Mouse (Mus musculus) limb, embryonic 14.5 days (tissue): Measurements from ENCODE around the gene Nrxn3. TPM values are rescaled to one million over a fixed set of nuclear protein-coding genes. Genes with fewer than 3 reads are reported as not detected.

Experiments
- ATAC-seq: fragments of 200-750 bp; cut with Nextera tagmentation; 2 replicates; pipeline ENCODE4 v1.8.0; 2017; ENCODE audit warnings: low read depth, moderate number of reproducible peaks, moderate TSS enrichment; ENCODE audit not compliant: low FRiP score
- DNase-seq: peaks from one replicate; pipeline ENCODE4 v3.0.0-alpha.2; 2015; ENCODE audit warnings: low spot score
- H3K27ac ChIP-seq: fragments of 300-500 bp; sonication (generic); replicated peaks from 2 replicates; pipeline ENCODE4 v1.5.1; 2014; ENCODE audit warnings: low read depth, mild to moderate bottlenecking, low read length, moderate library complexity, mixed read lengths
- H3K27me3 ChIP-seq: fragments of 300-500 bp; sonication (generic); 2 replicates; pipeline ENCODE4 v1.6.1; 2014; ENCODE audit warnings: low read length, mixed read lengths; ENCODE audit not compliant: control insufficient read depth, insufficient read depth
- H3K36me3 ChIP-seq: fragments of 300-500 bp; sonication (generic); 2 replicates; pipeline ENCODE4 v1.6.1; 2014; ENCODE audit warnings: mild to moderate bottlenecking, low read length, moderate library complexity, mixed read lengths; ENCODE audit not compliant: control insufficient read depth, insufficient read depth
- H3K4me1 ChIP-seq: fragments of 300-500 bp; sonication (generic); 2 replicates; pipeline ENCODE4 v1.6.1; 2014; ENCODE audit warnings: antibody characterized with exemption, low read length, mixed read lengths; ENCODE audit not compliant: control insufficient read depth, insufficient read depth
- H3K4me2 ChIP-seq: fragments of 300-500 bp; sonication (generic); replicated peaks from 2 replicates; pipeline ENCODE4 v1.6.1; 2014; ENCODE audit warnings: low read depth, mild to moderate bottlenecking, low read length, moderate library complexity; ENCODE audit not compliant: severe bottlenecking
- H3K4me3 ChIP-seq: fragments of 300-500 bp; sonication (generic); replicated peaks from 2 replicates; pipeline ENCODE4 v1.5.1; 2014; ENCODE audit warnings: low read length
- H3K9ac ChIP-seq: fragments of 300-500 bp; sonication (generic); 2 replicates; pipeline ENCODE4 v1.6.1; 2014; ENCODE audit warnings: mild to moderate bottlenecking, low read depth, low read length, moderate library complexity; ENCODE audit not compliant: severe bottlenecking
- H3K9me3 ChIP-seq: fragments of 300-500 bp; sonication (generic); 2 replicates; pipeline ENCODE4 v1.6.1; 2016; ENCODE audit warnings: low read length; ENCODE audit not compliant: control insufficient read depth
- POLR2A ChIP-seq: fragments of 200-500 bp; IDR thresholded peaks from 2 replicates; pipeline ENCODE4 v1.8.0; 2012; ENCODE audit warnings: inconsistent platforms, mild to moderate bottlenecking, moderate library complexity, borderline replicate concordance; ENCODE audit not compliant: insufficient read depth, insufficient read length; ENCODE audit errors: extremely low read depth
- WGBS: fragments of 180-500 bp; shearing (Covaris S2); extraction: QIAGEN DNeasy Blood & Tissue Kit; methylation state at CpG from one replicate; pipeline ENCODE4 v1.1.7; 2014; 5-methylcytosine and 5-hydroxymethylcytosine counted together
- polyA plus RNA-seq, 2 experiments: library from polyadenylated mRNA; depleted of rRNA in 1 of 2; stranded (reverse) in 1 of 2; unstranded in 1 of 2; fragments of >200 nt; fragmentation: Nextera tagmentation in 1 of 2; extraction: Ambion mirVana in 1 of 2; gene quantifications; 2 replicates each; pipeline versions ENCODE4 v1.2.1 to v1.2.3; 2012 to 2014

Nrxn3 gene
- polyA plus RNA-seq, 2 experiments, result 0.74 to 1.4 TPM

DNA sequence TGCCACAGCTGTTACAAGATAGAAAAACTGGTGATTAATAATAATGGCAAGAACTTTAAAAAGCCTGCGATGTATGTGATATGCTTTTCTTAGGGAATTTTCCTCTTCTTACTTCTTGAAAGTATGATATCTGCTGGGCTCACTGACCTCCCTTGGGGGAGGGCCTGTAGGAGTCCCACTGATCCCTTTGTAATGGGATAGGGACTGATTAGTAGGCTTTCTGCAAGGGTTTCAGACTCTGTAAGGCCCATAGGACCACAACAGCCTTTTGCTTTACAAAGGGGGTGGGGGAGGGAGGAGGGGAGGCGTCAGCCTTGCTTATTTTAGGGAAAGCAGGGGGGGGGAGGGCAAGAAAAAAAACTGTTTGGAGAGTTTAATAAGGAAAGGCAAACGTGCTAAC lies 97.5 kb downstream of the Nrxn3 start:
- Histone ChIP-seq H3K4me2 (no peak overlapping the region), H3K36me3 (no peaks in the 10 kb centered on the region), H3K4me1 (no peaks in the 10 kb centered on the region), H3K27me3 (no peaks in the 10 kb centered on the region), H3K27ac (no peak overlapping the region), H3K4me3 (no peak overlapping the region), H3K9me3 (no peaks in the 10 kb centered on the region), H3K9ac (no peak overlapping the region)
- DNase-seq (no peak), ATAC-seq (no peak)
- 23% methylated on average over 3 of the region's 3 CpGs for WGBS
- no peak for TF ChIP-seq POLR2A

DNA sequence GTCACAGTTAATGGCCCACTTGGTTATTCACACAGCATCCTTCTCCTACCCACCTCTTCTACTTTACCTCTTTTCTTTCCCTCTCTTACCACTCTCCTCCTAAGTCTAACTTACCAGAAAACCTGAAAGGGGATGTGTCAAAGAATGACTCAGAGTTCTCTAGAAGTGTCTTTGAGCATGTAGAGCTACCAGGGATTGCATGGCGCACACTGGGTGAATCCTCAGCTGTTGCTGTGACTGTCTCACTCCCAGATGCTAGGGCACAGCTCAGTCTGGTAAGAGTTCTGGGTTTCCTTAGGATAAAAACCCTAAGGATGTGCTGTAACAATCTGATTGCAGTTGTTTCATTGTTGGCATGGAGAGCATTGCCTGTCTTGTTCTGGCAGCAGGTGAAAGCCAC lies 108.2 kb downstream of the Nrxn3 start:
- Histone ChIP-seq H3K4me2 (no peak overlapping the region), H3K27me3 (no peaks in the 10 kb centered on the region), H3K36me3 (no peaks in the 10 kb centered on the region), H3K4me3 (no peak overlapping the region), H3K9me3 (no peaks in the 10 kb centered on the region), H3K9ac (no peak overlapping the region), H3K4me1 (no peaks in the 10 kb centered on the region), H3K27ac (no peak overlapping the region)
- ATAC-seq (no peak), DNase-seq (no peak)
- no peak for TF ChIP-seq POLR2A
- 79% methylated on average over 1 of the region's 1 CpGs for WGBS

DNA sequence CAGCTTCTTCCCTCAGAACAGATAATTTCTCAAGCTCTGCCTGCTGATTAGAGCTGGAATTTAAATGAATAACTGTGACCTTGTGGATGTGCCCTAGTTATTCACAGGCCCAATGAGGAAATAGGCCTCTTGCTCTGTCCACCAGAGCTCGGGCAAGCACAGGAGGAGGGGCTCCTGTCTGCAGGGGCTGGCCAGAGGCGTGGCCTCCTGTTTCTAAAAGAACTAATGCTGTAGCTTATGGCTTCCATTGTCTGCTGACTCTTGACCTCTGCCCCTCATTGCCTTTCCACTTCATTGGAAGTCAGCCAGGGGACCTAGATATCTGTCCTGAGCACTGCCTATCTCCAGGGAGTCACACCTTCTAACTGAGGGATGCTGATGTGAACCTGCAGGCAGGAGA lies 113.1 kb downstream of the Nrxn3 start:
- Histone ChIP-seq H3K4me3 (no peak overlapping the region), H3K27ac (no peak overlapping the region), H3K36me3 (no peaks in the 10 kb centered on the region), H3K9ac (no peak overlapping the region), H3K9me3 (no peaks in the 10 kb centered on the region), H3K4me2 (no peak overlapping the region), H3K4me1 (no peaks in the 10 kb centered on the region), H3K27me3 (no peaks in the 10 kb centered on the region)
- DNase-seq (no peak), ATAC-seq (no peak)
- no peak for TF ChIP-seq POLR2A
- 41% methylated on average over 2 of the region's 2 CpGs for WGBS

DNA sequence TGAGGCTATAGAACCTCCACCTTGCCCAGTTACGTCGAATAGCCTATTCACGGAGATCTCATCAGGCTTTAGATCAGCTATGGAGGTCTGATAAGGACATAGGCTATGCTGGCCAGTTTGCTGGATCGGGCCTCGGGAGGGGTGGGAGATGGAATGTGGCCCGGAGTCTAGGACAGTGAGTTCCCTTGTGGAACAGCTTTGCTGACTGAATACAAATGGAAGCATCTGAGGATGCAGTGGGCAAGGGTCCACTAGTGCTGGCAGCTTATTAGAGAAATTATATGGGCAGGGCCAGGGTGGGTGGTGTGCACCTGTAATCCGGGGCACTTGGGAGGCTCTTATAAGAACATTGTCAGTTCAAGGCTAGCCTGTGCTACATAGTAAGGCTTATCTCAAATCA lies 117.0 kb downstream of the Nrxn3 start:
- H3K9ac ChIP-seq, result no peak overlapping the region
- no peak for ATAC-seq
- no peak for TF ChIP-seq POLR2A
- no peaks in the 10 kb centered on the region for H3K27me3 ChIP-seq
- no peak overlapping the region for H3K27ac ChIP-seq
- WGBS, result 86% methylated on average over 7 of the region's 7 CpGs
- H3K4me2 ChIP-seq, result no peak overlapping the region
- no peak overlapping the region for H3K4me3 ChIP-seq
- H3K9me3 ChIP-seq, result no peaks in the 10 kb centered on the region
- no peaks in the 10 kb centered on the region for H3K36me3 ChIP-seq
- no peaks in the 10 kb centered on the region for H3K4me1 ChIP-seq
- no peak for DNase-seq

DNA sequence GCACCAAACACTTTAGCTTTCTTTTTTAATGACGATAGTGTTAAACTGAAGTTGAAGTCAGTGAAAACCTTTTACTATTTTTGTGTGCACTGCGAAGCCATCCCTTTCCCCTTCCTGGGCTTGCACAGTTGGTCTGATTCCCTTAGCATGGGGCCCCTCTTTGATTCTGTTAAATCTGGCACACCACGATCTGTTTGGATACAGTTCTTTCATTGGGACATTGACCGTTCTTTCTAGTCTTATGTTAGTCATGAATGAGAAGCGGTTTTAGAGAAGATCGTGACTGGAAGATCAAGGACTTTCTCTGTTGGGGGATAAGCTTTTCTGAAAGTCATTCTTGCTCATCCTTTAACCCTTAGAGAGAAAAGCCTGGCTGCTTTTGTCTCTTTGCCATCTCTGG lies 118.7 kb downstream of the Nrxn3 start:
- no peak overlapping the region for H3K4me3 ChIP-seq
- TF ChIP-seq POLR2A, result no peak
- H3K9me3 ChIP-seq, result no peaks in the 10 kb centered on the region
- H3K36me3 ChIP-seq, result no peaks in the 10 kb centered on the region
- no peaks in the 10 kb centered on the region for H3K27me3 ChIP-seq
- no peak overlapping the region for H3K9ac ChIP-seq
- WGBS, result 92% methylated on average over 6 of the region's 6 CpGs
- ATAC-seq (no peak), DNase-seq (no peak)
- no peak overlapping the region for H3K4me2 ChIP-seq
- no peaks in the 10 kb centered on the region for H3K4me1 ChIP-seq
- H3K27ac ChIP-seq, result no peak overlapping the region
